Mouse (Mus musculus): Measurements from ENCODE around the gene Twist1.

Twist1 gene

DNA sequence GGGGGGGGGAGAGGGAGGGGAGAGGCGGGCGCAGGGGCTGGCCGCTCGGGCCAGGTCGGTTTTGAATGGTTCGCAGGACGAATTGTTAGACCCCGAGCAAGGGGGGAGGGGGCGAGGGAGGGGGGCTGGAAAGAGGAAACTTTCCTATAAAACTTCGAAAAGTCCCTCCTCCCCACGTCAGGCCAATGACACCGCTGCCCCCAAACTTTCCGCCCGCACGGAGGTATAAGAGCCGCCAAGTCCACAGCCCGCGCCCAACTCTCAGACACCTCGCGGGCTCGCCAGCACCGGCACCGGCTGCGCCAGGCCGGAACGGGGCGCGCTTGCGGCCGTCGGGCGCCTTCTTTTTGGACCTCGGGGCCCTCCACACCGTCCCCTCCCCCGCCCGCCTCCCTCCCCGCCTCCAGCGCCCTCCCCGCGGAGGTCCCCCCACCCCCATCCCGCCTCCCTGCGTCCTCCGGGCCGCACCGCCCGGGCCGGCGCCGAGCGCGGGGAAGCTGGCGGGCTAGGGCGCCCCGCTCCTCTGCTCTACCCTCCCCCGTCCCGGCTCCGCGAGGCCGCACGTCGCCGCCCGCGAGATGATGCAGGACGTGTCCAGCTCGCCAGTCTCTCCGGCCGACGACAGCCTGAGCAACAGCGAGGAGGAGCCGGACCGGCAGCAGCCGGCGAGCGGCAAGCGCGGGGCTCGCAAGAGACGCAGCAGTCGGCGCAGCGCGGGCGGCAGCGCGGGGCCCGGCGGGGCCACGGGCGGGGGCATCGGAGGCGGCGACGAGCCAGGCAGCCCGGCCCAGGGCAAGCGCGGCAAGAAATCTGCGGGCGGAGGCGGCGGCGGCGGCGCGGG lies at the start of gene Twist1:
TSS of gene Twist1 (plus strand) at position 272 of the 841 bp plus-strand sequence.
- DNase-seq (ENCODE audit: low spot score in 2 of 2), result no peak

DNA sequence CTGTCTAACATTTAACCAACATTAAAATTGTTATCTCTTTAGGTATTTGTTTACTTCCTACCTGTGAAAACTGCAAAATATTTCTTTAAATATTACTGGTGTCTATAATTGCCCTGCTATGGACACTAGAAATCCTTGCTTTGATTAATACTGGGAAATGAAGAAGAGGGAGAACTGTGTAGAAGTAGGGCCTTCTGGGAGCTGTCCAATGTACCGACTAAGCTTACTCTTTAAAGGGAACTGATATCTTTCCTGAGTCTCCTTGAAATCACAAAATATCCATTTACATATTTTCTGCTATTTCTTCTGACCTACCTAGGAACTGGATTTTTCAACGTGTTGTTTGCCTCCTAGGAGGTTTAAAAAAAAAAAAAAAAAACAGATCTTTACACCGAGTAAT lies 30.7 kb upstream of the Twist1 start:
- no peak for DNase-seq (ENCODE audit: low spot score in 2 of 2)

DNA sequence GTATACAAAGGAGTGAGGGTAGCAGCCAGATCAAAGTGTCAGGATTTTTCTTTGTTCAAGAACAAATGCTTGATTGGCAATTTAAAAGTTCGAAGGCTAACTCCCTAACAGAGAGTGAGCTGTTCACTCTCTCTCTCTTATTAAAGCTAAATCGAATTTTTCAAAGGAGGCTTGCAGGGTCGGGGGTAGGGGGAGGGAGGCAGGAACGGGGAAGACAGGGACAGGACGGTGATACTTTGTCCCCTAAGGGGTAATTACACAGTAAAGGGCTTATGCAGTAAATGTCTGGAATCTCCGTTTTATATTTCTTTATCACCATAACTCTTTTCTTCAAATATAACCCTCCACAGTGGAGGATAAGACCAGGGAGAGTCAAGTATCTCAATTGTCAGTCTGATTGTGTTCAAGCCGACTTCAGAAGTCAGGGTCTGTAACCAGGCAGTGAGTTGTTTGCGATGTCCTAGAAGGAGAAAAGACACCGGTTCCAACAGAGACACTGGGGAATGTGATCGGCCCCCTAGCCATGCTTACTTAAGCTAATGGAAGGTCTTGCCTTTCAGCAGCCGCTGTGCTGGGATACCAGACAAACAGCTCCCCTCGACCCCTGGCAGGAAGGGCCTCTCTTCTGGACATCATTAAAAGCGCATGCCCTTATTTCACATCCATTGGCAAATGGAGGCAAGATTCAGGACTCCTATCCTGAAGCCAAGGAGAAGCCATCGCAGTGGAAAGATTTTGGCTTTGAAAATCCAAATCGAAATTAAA lies 30.0 kb upstream of the Twist1 start:
- no peak for DNase-seq (ENCODE audit: low spot score in 2 of 2)

GRCm38 (mm10) chr12:33928331-33929192 lies 28.9 kb upstream of the Twist1 start, which contains the start of gene Ferd3l:
Gene Ferd3l, plus strand, starts transcription at chr12:33928425.
- no peak for DNase-seq (ENCODE audit: low spot score in 2 of 2)

DNA sequence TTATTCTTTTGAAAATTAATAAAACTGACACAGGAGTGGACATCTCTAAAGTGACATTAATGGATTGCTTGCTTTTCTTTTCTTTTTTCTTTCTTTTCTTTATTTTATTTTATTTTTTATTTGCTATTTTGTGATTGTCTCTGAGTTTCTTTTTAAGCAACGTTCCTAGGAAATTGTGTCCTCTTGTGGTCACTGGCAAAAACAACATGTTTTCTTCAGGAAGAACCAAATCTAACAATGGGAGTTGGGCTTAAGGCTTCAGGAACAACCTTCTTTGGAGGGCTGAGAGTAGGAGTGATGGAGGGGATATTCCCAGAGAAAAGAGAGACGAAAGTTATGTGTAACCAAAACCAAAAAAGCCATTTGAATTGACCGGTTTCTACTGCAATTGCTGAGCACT lies 4.6 kb upstream of the Twist1 start:
- no peak for DNase-seq (ENCODE audit: low spot score in 2 of 2)

DNA sequence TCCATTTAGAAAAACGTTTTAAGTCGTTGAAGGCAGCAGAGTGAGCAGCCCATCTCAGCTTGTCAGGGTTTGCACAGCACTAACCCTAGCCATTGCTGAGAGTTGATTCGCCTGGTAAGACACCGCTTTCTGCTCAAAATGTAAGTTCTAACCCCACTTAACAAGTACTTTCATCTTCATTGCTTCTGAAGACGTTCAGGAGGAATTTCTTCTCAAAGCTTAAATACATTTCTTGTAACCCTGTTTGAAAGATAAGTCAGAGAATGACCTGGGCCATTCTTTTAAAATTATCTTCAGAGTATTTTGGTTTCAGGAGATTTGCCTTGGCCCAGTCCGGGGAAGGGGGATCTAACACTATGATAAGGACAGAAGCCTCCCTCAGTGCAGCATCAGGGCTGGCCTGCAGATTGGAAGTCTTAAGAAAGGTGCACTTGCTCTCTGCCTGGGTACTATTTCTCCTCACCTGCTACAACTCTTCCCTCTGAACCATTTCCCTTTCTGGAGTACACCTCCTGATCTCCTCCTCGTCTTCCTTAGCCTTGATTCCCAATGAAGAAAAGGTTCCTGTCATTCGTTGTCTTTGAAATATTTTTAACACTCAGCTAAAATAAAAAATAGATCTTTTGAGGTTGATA lies 2.4 kb upstream of the Twist1 start:
- no peak for DNase-seq (ENCODE audit: low spot score in 2 of 2)

DNA sequence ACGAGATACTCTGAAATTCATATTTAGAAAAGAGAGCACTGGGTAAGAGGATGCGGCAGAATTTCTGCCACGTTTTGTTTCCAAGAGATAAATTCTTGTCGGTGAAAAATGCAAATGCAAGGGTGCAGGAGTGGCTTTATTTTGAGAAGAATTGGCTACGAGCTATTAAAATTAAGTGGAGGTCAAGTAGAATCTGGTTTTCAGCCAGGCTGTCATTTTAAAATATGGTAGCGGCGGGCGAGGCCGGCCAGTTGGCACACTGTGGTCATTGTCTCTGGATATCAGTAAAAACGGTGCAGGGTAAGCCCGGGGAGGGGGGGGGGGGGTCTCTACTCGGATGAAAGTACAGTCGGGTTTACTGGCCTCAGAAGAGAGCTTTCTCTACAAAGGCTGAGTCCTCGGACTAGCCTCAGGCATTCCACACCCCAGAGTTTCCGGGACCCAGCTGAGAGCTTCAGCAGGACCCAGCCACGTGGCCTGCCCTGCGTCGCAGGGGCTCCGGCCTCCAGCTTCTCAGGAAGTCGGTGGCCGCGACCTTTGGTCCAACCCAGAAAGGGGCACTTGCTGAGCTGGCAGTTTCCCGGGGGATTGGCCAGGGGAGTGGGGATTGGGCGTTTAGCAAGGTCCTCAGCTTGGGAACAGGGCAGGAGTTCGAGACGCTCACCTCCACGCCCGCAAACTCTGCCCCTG lies 1.7 kb upstream of the Twist1 start:
- no peak for DNase-seq (ENCODE audit: low spot score in 2 of 2)

DNA sequence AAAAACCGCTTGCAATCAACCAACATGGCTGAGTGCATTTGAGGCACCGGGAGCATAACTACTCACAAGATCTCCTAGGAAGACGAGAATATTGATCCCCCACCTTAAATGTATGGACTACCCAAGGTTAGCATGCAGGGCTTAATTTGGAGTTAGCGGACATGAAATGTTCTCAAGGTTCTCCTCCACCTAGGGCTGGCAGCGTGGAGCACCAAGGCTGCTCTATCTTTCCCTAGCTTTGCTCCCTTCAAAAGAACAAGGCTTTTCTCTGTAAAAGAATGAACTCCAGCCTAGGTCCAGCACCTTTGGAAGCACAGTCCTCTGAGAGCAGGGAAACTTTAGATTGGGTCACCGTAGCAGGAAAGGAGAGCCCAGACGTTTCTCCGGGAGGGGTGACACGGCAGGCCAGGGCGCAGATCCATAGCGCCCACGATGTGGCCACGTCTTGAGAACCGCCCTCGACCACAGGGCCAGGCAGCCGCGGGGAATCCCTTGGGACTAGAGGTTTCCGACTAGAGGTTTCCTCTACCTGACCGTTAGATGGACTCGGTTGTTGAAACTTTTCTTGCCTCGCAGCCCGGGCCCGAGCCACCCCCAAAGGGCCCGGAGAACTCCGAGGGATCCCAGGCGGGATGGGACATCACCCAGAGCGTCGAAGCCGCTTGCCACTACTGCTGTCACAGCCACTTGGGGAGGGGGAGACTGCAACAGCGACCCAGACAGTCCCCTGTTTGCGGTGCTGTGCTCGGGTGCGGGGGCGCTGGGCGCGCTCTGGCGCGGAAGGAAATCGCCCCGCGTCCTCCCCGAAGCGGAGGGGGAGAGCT lies 683 bp upstream of the Twist1 start:
- DNase-seq (ENCODE audit: low spot score in 2 of 2), result no peak

- no peak for DNase-seq (ENCODE audit: low spot score in 2 of 2)
Observed at GRCm38 (mm10) chr12:33958241-33959194, 1.0 kb downstream of the Twist1 start.

GRCm38 (mm10) chr12:33959206-33959605 lies 1.7 kb downstream of the Twist1 start:
- DNase-seq (ENCODE audit: low spot score in 2 of 2), result no peak

DNA sequence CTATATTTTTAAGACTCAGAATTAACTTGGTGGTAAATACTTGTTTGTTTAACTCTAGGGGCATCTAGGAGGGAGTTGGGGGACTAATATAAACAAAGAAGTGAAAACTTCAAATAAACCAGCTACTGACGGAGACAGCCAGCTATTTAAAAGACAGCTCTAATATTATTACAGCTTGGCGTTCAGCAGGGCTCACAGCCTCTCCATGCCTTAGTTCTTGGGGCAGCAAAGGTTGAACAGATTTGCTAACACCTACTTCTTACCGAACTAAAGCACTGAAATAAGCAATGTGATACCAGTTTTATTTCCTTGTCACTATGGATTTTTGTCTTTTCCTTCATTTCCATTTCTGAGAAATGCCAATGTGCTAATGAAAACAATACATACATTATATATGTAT lies 2.4 kb downstream of the Twist1 start:
- no peak for DNase-seq (ENCODE audit: low spot score in 2 of 2)

DNA sequence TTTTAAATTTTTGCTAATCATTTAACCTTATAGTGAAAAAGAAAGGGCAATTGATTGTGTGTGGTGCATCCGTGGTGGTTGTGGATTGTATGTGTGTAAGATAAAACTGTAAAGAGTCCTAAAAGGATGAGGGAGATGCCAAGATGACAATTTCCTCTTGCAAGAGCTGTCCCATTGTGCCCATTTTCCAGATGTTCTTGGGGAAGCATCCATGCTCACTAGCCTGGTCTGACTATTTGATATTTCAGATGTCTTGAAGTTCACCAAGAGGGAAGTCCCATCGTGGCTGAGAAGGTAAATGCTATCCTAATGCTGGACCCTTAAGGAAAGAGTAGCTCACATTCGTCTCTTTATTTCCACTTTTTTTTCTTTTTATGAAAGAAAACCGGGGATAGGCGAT lies 3.5 kb downstream of the Twist1 start:
- DNase-seq (ENCODE audit: low spot score in 2 of 2), result no peak

- DNase-seq (ENCODE audit: low spot score in 2 of 2), result no peak
Observed at GRCm38 (mm10) chr12:33962118-33962772, 4.8 kb downstream of the Twist1 start.

DNA sequence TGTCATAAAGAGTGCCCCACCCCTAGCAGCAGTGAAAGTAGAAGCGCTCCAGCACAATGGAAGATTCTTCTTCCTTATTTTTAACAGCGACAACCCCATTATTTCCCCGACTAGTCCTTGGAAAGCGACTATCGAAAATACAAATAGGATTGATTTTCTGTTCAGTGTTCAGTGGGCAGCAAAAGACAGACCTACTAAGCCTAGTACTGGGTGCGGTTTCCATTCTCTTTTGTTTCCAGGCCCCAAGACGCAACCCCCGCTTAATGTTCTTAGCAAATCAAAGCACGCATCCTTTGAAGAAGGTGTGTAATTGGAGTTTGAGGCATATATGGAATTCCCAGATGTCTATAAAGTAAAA lies 5.3 kb downstream of the Twist1 start:
- no peak for DNase-seq (ENCODE audit: low spot score in 2 of 2)

GRCm38 (mm10) chr12:33963671-33964369 lies 6.3 kb downstream of the Twist1 start:
- no peak for DNase-seq (ENCODE audit: low spot score in 2 of 2)

DNA sequence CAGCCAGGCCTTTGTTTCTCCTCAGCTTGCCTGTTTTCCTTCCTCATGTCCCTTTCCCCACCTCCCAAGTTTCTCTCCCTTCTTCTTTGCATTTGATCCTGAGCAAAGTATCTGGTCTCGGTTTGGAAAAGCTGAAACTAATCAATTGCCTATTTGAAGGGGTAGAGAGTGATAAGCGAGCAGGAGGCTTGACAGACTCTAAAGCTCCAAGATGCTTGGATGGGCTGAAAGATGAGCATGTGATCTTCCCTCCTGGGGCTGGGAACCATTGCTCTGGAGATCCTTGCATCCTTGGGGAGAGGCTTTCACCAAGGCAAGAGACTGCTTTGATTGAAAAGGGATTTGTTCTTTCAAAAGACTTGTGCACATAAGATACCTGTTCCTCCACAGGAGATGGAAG lies 7.0 kb downstream of the Twist1 start:
- no peak for DNase-seq (ENCODE audit: low spot score in 2 of 2)

DNA sequence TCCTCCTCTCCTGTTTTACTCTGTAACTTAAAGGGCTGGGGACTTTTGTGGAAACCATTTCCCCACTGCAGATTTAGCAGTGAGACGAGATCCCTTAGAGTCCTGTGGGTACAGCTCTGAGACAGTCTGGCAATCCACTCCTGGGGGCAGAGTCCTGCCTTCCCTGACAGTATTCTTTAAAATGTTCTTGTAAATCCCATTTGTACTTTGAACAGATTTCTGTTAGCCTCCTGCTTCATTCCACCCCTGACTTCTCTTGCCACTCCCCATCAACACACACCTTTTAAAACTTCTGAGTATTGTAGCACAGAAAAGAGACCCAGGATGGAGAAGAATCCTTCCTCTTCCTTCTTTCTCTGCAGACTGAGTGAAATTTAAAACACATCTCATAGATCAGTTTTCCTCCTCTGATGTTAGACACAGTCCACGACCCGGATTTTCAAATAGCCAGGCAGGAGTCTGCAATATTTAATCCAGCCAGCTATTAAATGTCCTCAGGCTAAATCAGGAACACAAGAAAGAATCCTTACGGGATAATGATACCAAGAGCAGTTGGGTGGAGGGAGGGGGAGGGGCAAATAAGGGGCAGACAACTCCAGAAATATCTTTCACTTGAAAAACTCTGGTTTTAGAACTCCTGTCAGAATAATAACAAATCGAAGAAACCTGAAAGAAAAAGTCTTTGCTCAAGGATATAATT lies 8.3 kb downstream of the Twist1 start:
- DNase-seq (ENCODE audit: low spot score in 2 of 2), result no peak
